Mouse (Mus musculus): ENCODE measurements around the gene Entpd6.

DNA sequence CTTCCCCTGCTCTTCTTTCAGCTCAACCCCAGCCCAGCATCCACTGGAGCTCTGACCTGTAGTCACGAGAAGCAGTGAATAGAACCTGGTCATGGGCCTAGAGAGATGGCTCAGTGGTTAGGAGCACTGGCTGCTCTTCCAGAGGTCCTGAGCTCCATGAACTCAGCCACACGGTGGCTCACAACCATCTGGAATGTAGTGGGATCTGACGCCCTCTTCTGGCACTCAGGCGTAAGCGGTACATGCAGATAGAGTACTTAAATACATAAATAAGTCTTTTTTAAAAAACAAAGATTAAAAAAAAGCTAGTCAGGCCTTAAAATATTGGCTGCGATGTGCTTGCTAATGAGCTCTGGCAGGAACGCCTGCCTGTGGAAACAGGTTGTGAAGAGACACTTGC, 12.6 kb downstream of the Entpd6 start:
- TF ChIP-seq CTCF (IDR thresholded peaks at IDR 0.05; ENCODE audit: low read depth, low read length) (no peak), POLR2AphosphoS5 (IDR thresholded peaks at IDR 0.05; ENCODE audit: insufficient replicate concordance, low read depth, low read length) (no peak)

All from G1E (cell line).